Comparison of ENCODE assay signal across 8 mouse cellular contexts in genomic region chr10:44861671-44862359, GRCm38 (mm10).
DNase-seq lines count a peak whose midpoint lies in the region; ATAC-seq and TF ChIP-seq lines count a peak whose summit lies in the region.

No protein-coding gene starts in this region.

- no peak overlapping the region for H3K4me3 ChIP-seq in heart, embryonic 11.5 days (ENCODE audit: low read depth, low read length)
- no peak overlapping the region for H3K4me3 ChIP-seq in heart, embryonic 12.5 days
- H3K4me3 ChIP-seq in kidney, embryonic 16.5 days (ENCODE audit: low read length), result no peak overlapping the region
- H3K4me3 ChIP-seq in layer of hippocampus, adult 2 months, result no peak overlapping the region
- no peak overlapping the region for H3K4me3 ChIP-seq in hindbrain, embryonic 14.5 days (replicated peaks; ENCODE audit: low read length)

- no peak for TF ChIP-seq CTCF in layer of hippocampus, adult 2 months (conservative IDR thresholded peaks at IDR 0.05)

- no peak overlapping the region for H3K27ac ChIP-seq in heart, embryonic 11.5 days (ENCODE audit: low read depth, low read length)
- no peak overlapping the region for H3K27ac ChIP-seq in heart, embryonic 12.5 days (ENCODE audit: poor library complexity, severe bottlenecking)
- H3K27ac ChIP-seq in kidney, embryonic 16.5 days (ENCODE audit: low read length), result peak overlapping the region; percentile 87
- no peak overlapping the region for H3K27ac ChIP-seq in layer of hippocampus, adult 2 months
- H3K27ac ChIP-seq in hindbrain, embryonic 14.5 days, result no peak overlapping the region

- no peaks in the 10 kb centered on the region for H3K27me3 ChIP-seq in heart, embryonic 11.5 days (ENCODE audit: control insufficient read depth, insufficient read depth, low read length)
- H3K27me3 ChIP-seq in heart, embryonic 12.5 days (replicated peaks), result no peaks in the 10 kb centered on the region
- H3K27me3 ChIP-seq in kidney, embryonic 16.5 days (ENCODE audit: insufficient read depth, low read length), result no peaks in the 10 kb centered on the region
- no peaks in the 10 kb centered on the region for H3K27me3 ChIP-seq in hindbrain, embryonic 14.5 days (ENCODE audit: control insufficient read depth, insufficient read depth, low read length)

- H3K36me3 ChIP-seq in heart, embryonic 11.5 days (ENCODE audit: control insufficient read depth, insufficient read depth, low read length), result no peaks in the 10 kb centered on the region
- no peaks in the 10 kb centered on the region for H3K36me3 ChIP-seq in heart, embryonic 12.5 days
- H3K36me3 ChIP-seq in kidney, embryonic 16.5 days (ENCODE audit: insufficient read depth, low read length), result no peaks in the 10 kb centered on the region
- H3K36me3 ChIP-seq in hindbrain, embryonic 14.5 days (replicated peaks; ENCODE audit: control insufficient read depth, insufficient read depth), result no peaks in the 10 kb centered on the region

- H3K4me1 ChIP-seq in heart, embryonic 11.5 days (ENCODE audit: control insufficient read depth, insufficient read depth, low read length), result no peaks in the 10 kb centered on the region
- H3K4me1 ChIP-seq in heart, embryonic 12.5 days (replicated peaks), result peaks cover 4% of the 10 kb centered on the region; the same call in 1 of the 2 replicates
- H3K4me1 ChIP-seq in kidney, embryonic 16.5 days (ENCODE audit: insufficient read depth, low read length), result peaks cover 20% of the 10 kb centered on the region
- H3K4me1 ChIP-seq in hindbrain, embryonic 14.5 days (replicated peaks; ENCODE audit: control insufficient read depth, insufficient read depth, low read length), result no peaks in the 10 kb centered on the region

- peak; percentile 4 to 18 for DNase-seq in heart, adult 18-20 months
- DNase-seq in lung, postnatal 4 days, result peak; percentile 73 to 87
- DNase-seq in layer of hippocampus, adult 9-10 months (ENCODE audit: low spot score), result no peak
- no peak for DNase-seq in layer of hippocampus, adult 2 months (ENCODE audit: low spot score in 2 of 2)
- no peak for DNase-seq in hindbrain, embryonic 14.5 days (ENCODE audit: low spot score)

- no peaks in the 10 kb centered on the region for H3K9me3 ChIP-seq in heart, embryonic 11.5 days (replicated peaks; ENCODE audit: control insufficient read depth, low read length)
- H3K9me3 ChIP-seq in heart, embryonic 12.5 days (replicated peaks), result no peaks in the 10 kb centered on the region
- no peaks in the 10 kb centered on the region for H3K9me3 ChIP-seq in kidney, embryonic 16.5 days (ENCODE audit: low read length)
- H3K9me3 ChIP-seq in hindbrain, embryonic 14.5 days (ENCODE audit: control insufficient read depth, low read length), result no peaks in the 10 kb centered on the region

- no peak; the same call in 1 of the 2 replicates for ATAC-seq in heart, embryonic 11.5 days (replicated peaks; ENCODE audit: insufficient number of reproducible peaks, low FRiP score, low TSS enrichment)
- peak; percentile 64 for ATAC-seq in heart, embryonic 12.5 days (ENCODE audit: insufficient number of reproducible peaks, low FRiP score)
- ATAC-seq in kidney, embryonic 16.5 days (ENCODE audit: low FRiP score, low TSS enrichment), result peak; percentile 86; the same call in 1 of the 2 replicates
- no peak for ATAC-seq in hindbrain, embryonic 14.5 days (ENCODE audit: low FRiP score)

- H3K9ac ChIP-seq in heart, embryonic 11.5 days (ENCODE audit: low read depth, low read length), result no peak overlapping the region
- H3K9ac ChIP-seq in heart, embryonic 12.5 days, result no peak overlapping the region
- H3K9ac ChIP-seq in kidney, embryonic 16.5 days (replicated peaks; ENCODE audit: low read length), result no peak overlapping the region
- no peak overlapping the region for H3K9ac ChIP-seq in hindbrain, embryonic 14.5 days

- 54% methylated on average over 10 of the region's 10 CpGs for WGBS in heart, embryonic 11.5 days (ENCODE audit: insufficient replicate concordance)
- 50% methylated on average over 10 of the region's 10 CpGs for WGBS in heart, embryonic 12.5 days
- WGBS in kidney, embryonic 16.5 days, result 43% methylated on average over 10 of the region's 10 CpGs
- 84% methylated on average over 10 of the region's 10 CpGs for WGBS in hindbrain, embryonic 14.5 days

- H3K4me2 ChIP-seq in heart, embryonic 11.5 days, result no peak overlapping the region
- no peak overlapping the region for H3K4me2 ChIP-seq in heart, embryonic 12.5 days
- 0 out of 2 replicates have a peak overlapping the region, but pooled peaks have one; percentile 4 for H3K4me2 ChIP-seq in kidney, embryonic 16.5 days (replicated peaks; ENCODE audit: low read depth, low read length)
- no peak overlapping the region for H3K4me2 ChIP-seq in hindbrain, embryonic 14.5 days (replicated peaks)

Comparison
In these comparisons a context has a peak if more than half of its experiments do, and no peak if none do; other contexts are left out.
1. ATAC-seq: peak in heart, embryonic 12.5 days (single experiment) and kidney, embryonic 16.5 days (single experiment); none in heart, embryonic 11.5 days (single experiment) and hindbrain, embryonic 14.5 days (single experiment).
2. DNase-seq: peak in heart, adult 18-20 months (2 of 2) and lung, postnatal 4 days (2 of 2); none in layer of hippocampus, adult 9-10 months (single experiment), layer of hippocampus, adult 2 months (0 of 2) and hindbrain, embryonic 14.5 days (single experiment).